Mouse (Mus musculus): ENCODE data around the gene Trak2. TPM values are rescaled to one million over a fixed set of nuclear protein-coding genes. Genes with fewer than 3 reads are reported as not detected.

Gene Trak2
- polyA plus RNA-seq, 1 experiment, result 87.3 TPM

DNA sequence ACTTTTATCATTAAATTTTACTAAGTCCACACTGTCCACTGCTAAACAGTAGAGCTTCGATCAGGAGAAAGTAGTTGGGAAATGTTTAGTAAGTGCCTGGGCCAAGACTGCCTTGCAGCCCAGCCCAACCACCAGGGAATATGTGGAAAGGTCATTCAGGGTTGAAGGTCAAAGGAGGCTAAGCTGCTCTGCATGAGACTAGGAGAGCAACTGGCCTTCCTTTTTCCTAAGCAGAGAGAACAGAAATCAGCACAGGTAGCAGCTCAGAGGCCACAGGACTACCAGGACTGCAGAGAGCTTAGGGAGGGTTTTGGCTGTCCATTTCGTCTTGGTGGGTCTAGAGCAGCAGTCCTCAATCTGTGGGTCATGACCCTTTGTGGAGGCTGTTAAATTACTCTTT, 15.3 kb downstream of the Trak2 start:
- peaks cover 10% of the 10 kb centered on the region for H3K4me1 ChIP-seq (ENCODE audit: control insufficient read depth, insufficient read depth, low read length)
- WGBS, result 47% methylated on average over 2 of the region's 2 CpGs

GRCm38 (mm10) chr1:58956229-58956628, 17.0 kb downstream of the Trak2 start:
- Histone ChIP-seq H3K4me1 (ENCODE audit: control insufficient read depth, insufficient read depth, low read length) (peaks cover 18% of the 10 kb centered on the region), H3K27ac (ENCODE audit: control insufficient read depth, insufficient read depth, low read depth, low read length, poor library complexity) (peak overlapping the region; percentile 64), H3K4me3 (replicated peaks; ENCODE audit: control insufficient read depth, low read depth, low read length) (peak overlapping the region; percentile 18)
- TF ChIP-seq POLR2A (IDR thresholded peaks at IDR 0.05; ENCODE audit: borderline replicate concordance, control insufficient read depth, low read depth, low read length) (no peak), CTCF (IDR thresholded peaks at IDR 0.05; ENCODE audit: control insufficient read depth, insufficient read depth, low read length) (no peak)
- 4% methylated on average over 9 of the region's 9 CpGs for WGBS

More for the DNA sequence above, 15.3 kb downstream of the Trak2 start:
- Histone ChIP-seq H3K4me3 (replicated peaks; ENCODE audit: control insufficient read depth, low read depth, low read length) (no peak overlapping the region), H3K27ac (ENCODE audit: control insufficient read depth, insufficient read depth, low read depth, low read length, poor library complexity) (peak overlapping the region; percentile 35)
- TF ChIP-seq CTCF (IDR thresholded peaks at IDR 0.05; ENCODE audit: control insufficient read depth, insufficient read depth, low read length) (no peak), POLR2A (IDR thresholded peaks at IDR 0.05; ENCODE audit: borderline replicate concordance, control insufficient read depth, low read depth, low read length) (no peak)

GRCm38 (mm10) chr1:58955716-58956115, 17.5 kb downstream of the Trak2 start:
- peak overlapping the region; percentile 64; the same call in 1 of the 2 replicates for H3K27ac ChIP-seq (ENCODE audit: control insufficient read depth, insufficient read depth, low read depth, low read length, poor library complexity)
- H3K4me3 ChIP-seq (replicated peaks; ENCODE audit: control insufficient read depth, low read depth, low read length), result no peak overlapping the region
- peaks cover 18% of the 10 kb centered on the region for H3K4me1 ChIP-seq (ENCODE audit: control insufficient read depth, insufficient read depth, low read length)
- 43% methylated on average over 3 of the region's 3 CpGs for WGBS
- no peak for TF ChIP-seq CTCF (IDR thresholded peaks at IDR 0.05; ENCODE audit: control insufficient read depth, insufficient read depth, low read length)
- no peak for TF ChIP-seq POLR2A (IDR thresholded peaks at IDR 0.05; ENCODE audit: borderline replicate concordance, control insufficient read depth, low read depth, low read length)

GRCm38 (mm10) chr1:58954578-58955410, 18.4 kb downstream of the Trak2 start:
- Histone ChIP-seq H3K27ac (ENCODE audit: control insufficient read depth, insufficient read depth, low read depth, low read length, poor library complexity) (peak overlapping the region; percentile 90), H3K4me3 (replicated peaks; ENCODE audit: control insufficient read depth, low read depth, low read length) (no peak overlapping the region), H3K4me1 (ENCODE audit: control insufficient read depth, insufficient read depth, low read length) (peaks cover 18% of the 10 kb centered on the region)
- 51% methylated on average over 8 of the region's 8 CpGs for WGBS
- TF ChIP-seq CTCF (IDR thresholded peaks at IDR 0.05; ENCODE audit: control insufficient read depth, insufficient read depth, low read length), result no peak
- TF ChIP-seq POLR2A (IDR thresholded peaks at IDR 0.05; ENCODE audit: borderline replicate concordance, control insufficient read depth, low read depth, low read length), result no peak

GRCm38 (mm10) chr1:58953686-58954434, 19.4 kb downstream of the Trak2 start:
- TF ChIP-seq CTCF (IDR thresholded peaks at IDR 0.05; ENCODE audit: control insufficient read depth, insufficient read depth, low read length) (no peak), POLR2A (IDR thresholded peaks at IDR 0.05; ENCODE audit: borderline replicate concordance, control insufficient read depth, low read depth, low read length) (no peak)
- Histone ChIP-seq H3K27ac (ENCODE audit: control insufficient read depth, insufficient read depth, low read depth, low read length, poor library complexity) (peak overlapping the region; percentile 90), H3K4me1 (ENCODE audit: control insufficient read depth, insufficient read depth, low read length) (peaks cover 18% of the 10 kb centered on the region), H3K4me3 (replicated peaks; ENCODE audit: control insufficient read depth, low read depth, low read length) (peak overlapping the region; percentile 23)
- WGBS, result 13% methylated on average over 9 of the region's 9 CpGs

DNA sequence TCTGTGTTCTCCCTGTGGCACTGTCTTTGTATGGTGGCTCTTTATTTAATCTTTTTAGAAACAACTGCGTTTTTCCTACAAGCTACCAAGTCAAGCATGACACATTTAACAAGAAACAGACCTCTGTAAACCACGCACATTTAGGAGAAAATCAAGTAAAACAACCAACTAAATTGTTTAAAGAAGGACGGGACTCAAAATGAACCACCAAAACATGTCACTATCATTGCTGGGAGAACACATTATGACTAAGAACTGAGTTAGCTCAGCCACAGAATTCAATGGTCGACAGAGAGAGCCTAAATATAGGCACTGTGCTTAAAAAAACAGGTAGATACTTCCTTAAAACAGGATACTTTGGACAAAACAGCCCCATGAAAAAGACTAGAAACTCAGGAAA, 20.2 kb downstream of the Trak2 start:
- H3K27ac ChIP-seq (ENCODE audit: control insufficient read depth, insufficient read depth, low read depth, low read length, poor library complexity), result peak overlapping the region; percentile 67
- 48% methylated on average over 4 of the region's 4 CpGs for WGBS
- H3K4me1 ChIP-seq (ENCODE audit: control insufficient read depth, insufficient read depth, low read length), result peaks cover 17% of the 10 kb centered on the region
- H3K4me3 ChIP-seq (replicated peaks; ENCODE audit: control insufficient read depth, low read depth, low read length), result no peak overlapping the region
- TF ChIP-seq CTCF (IDR thresholded peaks at IDR 0.05; ENCODE audit: control insufficient read depth, insufficient read depth, low read length), result no peak
- TF ChIP-seq POLR2A (IDR thresholded peaks at IDR 0.05; ENCODE audit: borderline replicate concordance, control insufficient read depth, low read depth, low read length), result no peak

- TF ChIP-seq POLR2A (IDR thresholded peaks at IDR 0.05; ENCODE audit: borderline replicate concordance, control insufficient read depth, low read depth, low read length), result no peak
- TF ChIP-seq CTCF (IDR thresholded peaks at IDR 0.05; ENCODE audit: control insufficient read depth, insufficient read depth, low read length), result no peak
- Histone ChIP-seq H3K4me3 (replicated peaks; ENCODE audit: control insufficient read depth, low read depth, low read length) (no peak overlapping the region), H3K4me1 (ENCODE audit: control insufficient read depth, insufficient read depth, low read length) (peaks cover 17% of the 10 kb centered on the region), H3K27ac (ENCODE audit: control insufficient read depth, insufficient read depth, low read depth, low read length, poor library complexity) (peak overlapping the region; percentile 67)
- WGBS, result 86% methylated on average over 5 of the region's 5 CpGs
These were observed 20.7 kb downstream of the Trak2 start for GRCm38 (mm10) chr1:58952526-58952925.

GRCm38 (mm10) chr1:58951841-58952240, 21.4 kb downstream of the Trak2 start:
- peaks cover 15% of the 10 kb centered on the region for H3K4me1 ChIP-seq (ENCODE audit: control insufficient read depth, insufficient read depth, low read length)
- 86% methylated on average over 4 of the region's 4 CpGs for WGBS
- no peak overlapping the region for H3K4me3 ChIP-seq (replicated peaks; ENCODE audit: control insufficient read depth, low read depth, low read length)
- H3K27ac ChIP-seq (ENCODE audit: control insufficient read depth, insufficient read depth, low read depth, low read length, poor library complexity), result peak overlapping the region; percentile 33
- no peak for TF ChIP-seq CTCF (IDR thresholded peaks at IDR 0.05; ENCODE audit: control insufficient read depth, insufficient read depth, low read length)
- TF ChIP-seq POLR2A (IDR thresholded peaks at IDR 0.05; ENCODE audit: borderline replicate concordance, control insufficient read depth, low read depth, low read length), result no peak

Measured in bone marrow, adult 2 months (tissue).